Mouse (Mus musculus) kidney, postnatal 14 days (tissue): Measurements from ENCODE around the gene Nop2.

Experiments used
- DNase-seq: peaks from one replicate; pipeline ENCODE4 v3.0.0; 2022; ENCODE audit warnings: mixed read lengths

Gene Nop2

GRCm38 (mm10) chr6:125131302-125132156, at the start of gene Nop2:
TSS of gene Nop2 (plus strand) at chr6:125131909.
- peak; percentile 93 for DNase-seq

DNA sequence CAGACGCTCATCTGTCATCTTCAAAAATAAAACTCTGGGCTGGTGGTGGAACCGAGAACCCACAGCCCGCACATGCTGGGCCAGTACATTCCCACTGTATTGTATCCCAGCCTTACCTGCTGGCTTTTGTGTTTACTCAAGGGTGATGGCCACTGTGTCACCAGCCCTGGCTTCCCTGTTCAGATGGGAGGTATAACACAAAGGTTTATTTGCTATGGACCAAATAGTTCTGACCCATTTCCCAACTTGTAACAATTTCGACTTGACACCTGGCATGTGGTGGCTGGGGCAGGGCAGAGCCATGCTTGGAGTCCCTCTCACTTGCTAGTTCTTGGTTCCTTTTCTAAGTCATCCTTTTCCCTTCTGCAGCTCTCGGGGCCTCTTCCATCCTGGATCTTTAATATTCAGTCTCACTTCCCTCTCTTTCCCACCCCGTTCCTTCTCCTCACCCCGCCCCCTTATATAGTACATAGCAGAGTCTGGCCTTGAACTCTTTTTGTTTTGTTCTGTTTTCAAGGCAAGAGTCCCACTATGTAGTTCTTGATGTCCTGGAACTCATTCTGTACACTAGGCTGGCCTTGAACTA, 48.8 kb upstream of the Nop2 start:
- no peak for DNase-seq

GRCm38 (mm10) chr6:125084424-125084823, 47.3 kb upstream of the Nop2 start:
- peak; percentile 79 for DNase-seq

DNA sequence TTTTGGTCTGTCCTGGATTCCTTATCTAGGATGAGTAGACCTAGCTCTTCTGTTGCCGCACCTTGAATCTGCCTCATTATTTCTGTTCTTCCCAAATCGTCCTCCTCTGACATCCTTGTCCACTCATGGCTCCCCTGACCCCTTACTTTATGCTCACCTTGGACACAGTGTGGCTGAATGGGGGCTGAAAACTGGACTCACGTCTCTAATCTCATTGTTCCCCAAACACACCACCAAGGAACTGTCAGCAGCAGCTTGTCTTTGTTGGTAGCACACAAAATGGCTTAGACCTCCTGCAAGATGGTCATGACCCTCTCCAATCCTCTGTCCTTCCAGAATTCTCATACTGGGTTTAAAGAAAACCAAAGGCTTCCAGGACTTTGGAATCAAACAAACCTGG, 43.8 kb upstream of the Nop2 start:
- no peak for DNase-seq

DNA sequence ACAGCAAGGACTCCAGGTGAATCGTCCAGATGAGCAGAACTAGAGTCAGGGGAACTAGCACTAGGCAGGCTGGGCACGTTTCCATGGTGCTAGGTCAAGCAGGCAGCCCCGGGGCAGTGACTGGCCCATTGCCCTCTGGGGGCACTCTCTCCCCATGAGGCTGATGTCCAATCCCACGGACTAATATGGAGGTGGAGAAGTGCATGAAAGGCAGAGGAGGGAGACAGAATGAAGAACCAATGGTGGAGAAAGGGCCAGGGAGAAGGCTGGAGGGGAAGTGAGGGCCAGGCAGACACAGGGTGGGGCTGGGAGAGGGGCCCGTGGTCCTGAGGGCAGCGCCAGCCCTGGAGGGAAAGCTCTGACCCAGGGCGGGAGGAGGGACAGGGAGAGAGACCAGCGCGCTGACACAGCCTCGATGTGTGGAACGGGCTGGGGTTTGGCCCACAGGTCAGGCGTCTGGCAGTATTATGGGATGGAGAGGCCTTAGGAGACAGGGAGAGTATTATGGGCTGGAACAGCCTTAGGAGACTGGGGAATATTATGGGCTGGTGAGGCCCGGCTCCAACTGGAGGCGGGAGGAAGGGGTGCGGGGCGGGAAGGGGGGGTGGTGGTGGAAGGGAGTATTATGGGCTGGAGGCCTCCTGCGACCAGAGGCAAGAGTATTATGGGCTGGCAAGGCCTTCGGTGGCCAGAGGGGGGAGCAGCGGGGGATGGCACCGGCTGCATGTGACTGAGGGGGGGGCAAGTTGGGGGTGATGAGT, 43.0 kb upstream of the Nop2 start:
- peak; percentile 92 for DNase-seq

GRCm38 (mm10) chr6:125089521-125090321, 42.0 kb upstream of the Nop2 start:
- peak; percentile 92 for DNase-seq

DNA sequence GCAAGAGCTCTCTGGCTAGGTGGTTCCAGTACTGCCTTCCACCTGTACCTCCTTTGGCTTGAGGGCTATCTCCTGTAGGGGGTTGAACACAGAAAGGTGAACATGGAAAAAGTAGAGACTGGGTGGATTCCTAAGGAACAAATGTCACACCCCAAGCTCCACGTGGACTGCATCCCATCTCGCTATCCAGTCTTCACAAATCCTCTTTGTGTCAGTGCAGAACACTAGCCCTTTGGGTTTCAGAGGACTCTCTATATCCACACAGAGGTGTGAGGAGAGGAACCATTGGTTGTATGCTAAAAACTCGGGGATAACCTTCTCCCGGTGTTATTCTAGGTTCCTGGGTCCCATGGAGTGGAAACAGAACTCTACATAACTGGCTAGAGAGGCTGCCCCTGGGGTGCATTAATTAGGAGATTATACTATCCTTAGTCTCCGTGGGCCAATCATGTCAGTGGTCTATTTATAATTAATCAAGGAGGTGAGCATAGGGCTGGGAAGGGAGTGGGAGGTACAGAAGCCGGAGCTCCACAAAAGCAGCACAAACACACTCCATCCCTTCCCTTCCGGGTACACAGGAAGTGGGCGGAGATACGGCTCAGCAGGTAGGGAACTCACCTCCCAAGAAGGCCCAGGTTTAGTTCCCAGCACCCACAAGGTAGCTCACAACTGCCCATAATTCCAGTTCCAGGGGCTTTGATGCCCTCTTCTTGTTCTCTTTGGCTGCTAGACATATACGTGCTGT, 41.2 kb upstream of the Nop2 start:
- no peak for DNase-seq

DNA sequence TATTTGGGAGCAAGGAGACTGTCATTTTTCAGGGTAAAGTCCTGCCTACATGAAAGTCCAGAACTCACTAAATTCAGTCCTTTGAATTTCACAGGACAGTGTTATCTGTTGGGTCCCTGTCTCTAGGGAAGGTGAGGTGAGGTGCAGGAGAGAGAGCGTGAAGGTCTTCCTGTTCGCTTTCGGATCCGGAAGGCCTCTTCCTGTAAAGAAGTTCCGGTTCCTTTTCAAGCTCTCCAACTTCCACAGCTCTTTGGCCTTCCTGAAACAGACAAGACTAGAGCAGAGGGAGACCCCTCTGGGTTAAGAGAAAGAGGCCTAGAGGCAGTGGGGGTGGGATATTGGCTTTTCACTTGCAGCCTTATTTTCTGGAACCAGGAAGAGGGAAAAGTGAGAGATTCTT, 39.3 kb upstream of the Nop2 start:
- no peak for DNase-seq

DNA sequence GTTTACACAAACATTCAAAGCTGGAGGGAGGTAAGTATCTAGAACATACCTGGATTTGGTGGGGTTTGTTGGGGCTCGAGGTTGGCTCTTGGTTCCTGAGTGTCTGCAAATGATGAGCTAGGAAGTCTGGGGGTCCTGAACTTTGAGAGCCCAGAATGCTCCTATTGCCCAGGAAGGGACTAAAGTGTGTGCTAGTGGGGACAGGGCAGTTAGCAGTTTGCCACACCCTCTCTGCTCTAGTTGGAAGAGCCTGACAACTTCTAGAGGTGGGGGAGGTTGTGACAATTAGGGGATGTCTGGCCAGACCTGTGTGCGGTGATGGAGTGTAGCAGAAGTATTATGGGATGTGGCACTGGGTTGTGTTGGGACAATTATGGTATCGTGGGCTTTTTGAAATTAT, 36.9 kb upstream of the Nop2 start:
- no peak for DNase-seq

DNA sequence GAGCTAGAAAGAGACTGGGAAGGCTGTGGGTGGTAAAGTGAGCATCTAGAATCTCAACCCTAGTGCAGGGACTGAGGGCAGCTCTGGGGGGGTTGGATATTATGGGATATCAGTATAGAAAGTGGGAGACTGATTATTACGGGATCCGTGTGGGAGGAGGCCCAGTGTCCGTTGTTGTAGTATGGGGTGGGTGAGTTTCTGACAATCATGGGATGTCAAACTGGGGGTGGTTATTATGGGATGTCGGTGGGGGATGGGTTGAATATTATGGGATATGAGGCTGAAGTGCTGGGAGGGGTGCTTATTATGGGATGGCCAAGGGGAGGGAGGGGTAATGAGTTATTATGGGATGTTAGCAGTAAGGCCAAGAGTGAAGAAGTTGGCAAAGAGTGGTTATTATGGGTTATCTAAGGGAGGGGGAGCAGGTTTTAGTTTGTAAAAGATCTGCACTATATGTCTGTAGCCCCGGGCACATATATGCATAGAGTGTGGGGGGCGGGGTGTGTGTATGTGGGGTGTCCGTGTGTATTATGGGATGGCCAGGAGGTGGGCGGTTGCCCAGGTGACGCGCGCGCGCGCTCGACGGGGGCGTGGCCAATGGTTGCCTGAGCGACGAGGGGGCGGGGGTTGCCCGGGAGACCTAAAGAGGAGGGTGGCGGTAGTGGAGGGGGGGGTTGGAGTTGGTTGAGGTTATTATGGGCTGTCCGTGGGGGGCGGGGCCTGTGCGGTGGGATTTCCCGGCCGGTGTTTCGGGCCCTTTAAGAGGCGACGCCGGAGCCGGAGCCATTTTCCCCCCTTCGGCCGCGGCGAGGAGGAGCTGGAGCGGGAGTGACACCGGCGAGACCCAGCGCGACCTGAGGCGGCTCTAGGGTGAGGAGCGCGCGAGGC, 36.1 kb upstream of the Nop2 start, which contains the start of gene Chd4:
Gene Chd4 (plus strand): TSS at position 591 of the 888 bp plus-strand sequence.
- peak; percentile 97 for DNase-seq

- no peak for DNase-seq
Observed at GRCm38 (mm10) chr6:125096279-125096596, 35.5 kb upstream of the Nop2 start.

- DNase-seq = peak; percentile 84
Observed at GRCm38 (mm10) chr6:125096597-125097345, 34.9 kb upstream of the Nop2 start.

- no peak for DNase-seq
Observed at GRCm38 (mm10) chr6:125097346-125097689, 34.4 kb upstream of the Nop2 start.

- DNase-seq = no peak
Observed at GRCm38 (mm10) chr6:125097951-125098350, 33.8 kb upstream of the Nop2 start.

DNA sequence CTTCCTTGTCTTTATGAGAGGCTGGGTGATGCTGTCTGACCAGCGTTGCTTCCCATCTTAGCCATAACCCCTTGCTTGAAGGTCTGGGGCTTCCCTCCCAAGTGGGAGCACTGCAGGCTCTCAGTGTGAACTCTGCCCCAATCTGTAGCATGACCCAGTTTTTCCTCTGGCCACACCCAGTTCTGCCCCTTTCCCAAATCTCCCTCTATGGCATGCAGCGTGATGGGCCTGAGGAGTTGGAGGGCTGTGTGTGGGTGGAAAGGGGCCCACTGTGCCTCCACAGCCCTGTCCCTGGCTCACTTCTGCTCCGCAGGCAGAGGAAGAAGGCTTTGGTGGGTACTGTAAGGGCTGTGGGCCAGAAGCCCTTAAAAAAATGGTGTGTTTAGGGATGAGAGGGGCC, 33.2 kb upstream of the Nop2 start:
- no peak for DNase-seq

GRCm38 (mm10) chr6:125099421-125099971, 32.2 kb upstream of the Nop2 start:
- peak; percentile 59 for DNase-seq

DNA sequence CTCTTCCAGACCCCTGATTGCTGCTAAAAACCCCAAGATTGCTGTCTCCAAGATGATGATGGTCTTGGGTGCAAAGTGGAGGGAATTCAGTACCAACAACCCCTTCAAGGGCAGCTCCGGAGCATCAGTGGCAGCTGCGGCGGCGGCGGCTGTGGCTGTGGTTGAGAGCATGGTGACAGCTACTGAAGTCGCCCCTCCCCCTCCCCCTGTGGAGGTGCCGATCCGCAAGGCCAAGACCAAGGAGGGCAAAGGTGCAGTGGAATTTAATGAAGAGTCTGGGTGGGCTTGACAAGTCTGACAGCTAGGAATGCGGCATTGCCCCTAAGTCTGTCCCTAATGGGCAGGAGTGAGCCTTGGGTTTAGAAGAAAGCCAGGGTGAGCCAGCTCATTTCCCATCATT, 30.3 kb upstream of the Nop2 start:
- DNase-seq = no peak

GRCm38 (mm10) chr6:125104223-125104622, 27.5 kb upstream of the Nop2 start:
- DNase-seq = no peak

GRCm38 (mm10) chr6:125107705-125108104, 24.0 kb upstream of the Nop2 start:
- no peak for DNase-seq

DNA sequence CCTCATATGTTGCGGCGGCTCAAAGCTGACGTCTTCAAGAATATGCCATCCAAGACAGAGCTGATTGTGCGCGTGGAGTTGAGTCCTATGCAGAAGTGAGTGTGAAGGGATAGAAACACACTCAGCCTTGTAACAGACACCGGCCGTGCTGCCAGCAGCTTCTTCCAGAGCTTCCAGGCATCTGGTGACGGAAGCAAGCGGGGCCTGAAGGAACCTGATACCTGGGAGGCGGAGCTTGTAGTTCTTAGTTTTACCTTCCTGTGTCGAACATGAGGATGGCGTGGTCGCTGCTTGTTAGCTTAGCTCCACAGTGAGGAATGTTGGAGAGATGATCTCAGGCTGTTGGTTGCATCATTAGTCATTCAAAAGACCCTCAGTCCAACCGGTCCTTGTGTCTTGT, 22.3 kb upstream of the Nop2 start:
- DNase-seq = no peak
